Mouse (Mus musculus) lung, postnatal 0 days (tissue): ENCODE results near the gene Tap1.

ENCODE experiments used
- CTCF ChIP-seq: IDR thresholded peaks from 2 replicates; pipeline ENCODE4 v1.5.1; 2016; ENCODE audit warnings: antibody characterized with exemption, mild to moderate bottlenecking
- EP300 ChIP-seq: IDR thresholded peaks from 2 replicates; pipeline ENCODE4 v1.6.1; 2016; ENCODE audit warnings: antibody characterized with exemption, mild to moderate bottlenecking, control low read depth

DNA sequence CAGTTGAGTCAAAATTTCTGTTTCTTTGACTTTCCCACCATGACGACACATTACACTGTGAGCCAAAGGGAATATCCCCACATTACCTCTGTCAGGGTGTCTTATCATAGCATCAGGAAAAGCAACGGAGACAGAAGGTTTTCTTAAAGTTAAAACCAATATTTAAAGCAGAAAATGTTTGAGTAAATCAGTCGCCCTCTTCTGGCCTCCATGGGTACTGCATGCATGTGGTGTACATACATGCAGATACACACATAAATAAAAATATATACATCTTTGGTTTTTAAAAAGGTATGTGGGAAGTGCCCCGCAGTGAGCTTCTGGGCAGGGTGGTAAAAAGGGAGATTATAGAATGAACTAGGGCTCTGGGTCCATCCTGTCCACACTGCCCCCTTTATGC is 10.2 kb upstream of the Tap1 start:
- TF ChIP-seq CTCF (peak; percentile 50), EP300 (no peak)
